Mouse (Mus musculus): ENCODE data around the gene Hgd.

The Hgd gene

GRCm38 (mm10) chr16:37670666-37671283, 90.8 kb downstream of the Hgd start:
- in situ Hi-C loops (cut with MboI, MseI) = no loop called here

- in situ Hi-C loops (cut with MboI, MseI) = loop anchor here (25.0 kb wide), 2 partner anchors 563 to 787 kb away; partner anchors contain the start of genes Adprh and Cd80
These were observed 95.4 kb downstream of the Hgd start for GRCm38 (mm10) chr16:37675326-37675725.

GRCm38 (mm10) chr16:37676024-37676676, 96.2 kb downstream of the Hgd start:
- in situ Hi-C loops (cut with MboI, MseI) = loop anchor here (25.0 kb wide), 2 partner anchors 564 to 786 kb away; partner anchors contain the start of genes Adprh and Cd80

- in situ Hi-C loops (cut with MboI, MseI) = loop anchor here (25.0 kb wide), 2 partner anchors 564 to 786 kb away; partner anchors contain the start of genes Adprh and Cd80
These were observed 96.7 kb downstream of the Hgd start for GRCm38 (mm10) chr16:37676677-37677072.

- in situ Hi-C loops (cut with MboI, MseI) = loop anchor here (25.0 kb wide), 2 partner anchors 565 to 785 kb away; partner anchors contain the start of genes Adprh and Cd80
These were observed 97.6 kb downstream of the Hgd start for GRCm38 (mm10) chr16:37677586-37677985.

GRCm38 (mm10) chr16:37680216-37680615, 100.3 kb downstream of the Hgd start:
- in situ Hi-C loops (cut with MboI, MseI) = loop anchor here (10.0 to 25.0 kb wide), 3 partner anchors 265 to 782 kb away; partner anchors contain the start of genes Adprh and Cd80

GRCm38 (mm10) chr16:37680831-37681230, 100.9 kb downstream of the Hgd start:
- in situ Hi-C loops (cut with MboI, MseI) = loop anchor here (10.0 to 25.0 kb wide), 3 partner anchors 264 to 781 kb away; partner anchors contain the start of genes Adprh and Cd80

Data from regulatory T cell (primary cell).